Mouse (Mus musculus) C2C12 (cell line): Measurements from ENCODE around the gene Ppp1r1b. TPM values are rescaled to one million over a fixed set of nuclear protein-coding genes. Genes with fewer than 3 reads are reported as not detected.

ENCODE experiments used
- H3K27me3 ChIP-seq: one replicate; pipeline ENCODE4 v1.6.1; 2011; ENCODE audit not compliant: control insufficient read depth, insufficient read depth, insufficient read length
- H3K36me3 ChIP-seq: one replicate; pipeline ENCODE4 v1.6.1; 2011; ENCODE audit not compliant: control insufficient read depth, insufficient read depth
- H3K4me3 ChIP-seq: one replicate; pipeline ENCODE4 v1.5.1; 2011; ENCODE audit warnings: mild to moderate bottlenecking, control low read depth; ENCODE audit not compliant: poor library complexity, insufficient read depth, severe bottlenecking
- H3K79me2 ChIP-seq: one replicate; pipeline ENCODE4 v1.6.1; 2011; ENCODE audit not compliant: control insufficient read depth, insufficient read depth
- H3K79me3 ChIP-seq: one replicate; pipeline ENCODE4 v1.6.1; 2011; ENCODE audit warnings: low read depth, control low read depth
- H3ac ChIP-seq: one replicate; pipeline ENCODE3; 2011; ENCODE audit warnings: low read depth; ENCODE audit not compliant: control insufficient read depth, insufficient read length
- CTCF ChIP-seq: IDR thresholded peaks from one replicate; pipeline ENCODE4 v1.5.1; 2011; ENCODE audit not compliant: control insufficient read depth, insufficient read depth, insufficient read length
- FOSL1 ChIP-seq: IDR thresholded peaks from one replicate; pipeline ENCODE4 v1.8.0; 2011; ENCODE audit warnings: mild to moderate bottlenecking, low read length; ENCODE audit not compliant: poor library complexity, insufficient read depth, severe bottlenecking
- polyA plus RNA-seq: library from polyadenylated mRNA; unstranded; fragments of >200 nt; fragmentation: generic; extraction: Trizol; gene quantifications from one replicate; pipeline ENCODE4 v1.2.1, GENCODE M21; 2012; ENCODE audit warnings: missing spikeins

Ppp1r1b gene
- polyA plus RNA-seq, 1 experiment: 0.28 TPM

DNA sequence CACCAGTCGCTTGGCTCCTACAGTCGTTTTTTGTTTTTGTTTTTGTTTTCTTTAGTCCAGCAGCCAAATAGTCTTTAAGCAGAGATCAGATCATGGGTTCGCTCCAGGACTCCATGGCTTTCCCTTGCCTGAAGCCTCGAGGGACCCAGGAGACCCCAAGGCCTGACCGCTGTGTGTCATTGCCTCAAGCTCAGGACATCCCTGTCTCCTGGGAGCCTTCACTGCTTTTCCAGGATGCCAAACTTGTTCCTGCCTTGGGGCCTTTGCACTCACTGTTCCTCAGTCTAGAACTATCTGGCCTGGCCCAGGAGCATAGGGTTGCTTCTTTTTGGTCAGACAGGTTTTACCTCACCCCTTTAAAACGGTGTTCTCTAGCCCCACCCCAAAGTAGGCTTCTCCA lies 58.4 kb downstream of the Ppp1r1b start:
- H3ac ChIP-seq: no peak overlapping the region
- no peaks in the 10 kb centered on the region for H3K36me3 ChIP-seq
- H3K79me2 ChIP-seq: no peaks in the 10 kb centered on the region
- H3K4me3 ChIP-seq: no peak overlapping the region
- TF ChIP-seq FOSL1 (no peak), CTCF (no peak)
- H3K27me3 ChIP-seq: no peaks in the 10 kb centered on the region
- no peaks in the 10 kb centered on the region for H3K79me3 ChIP-seq

Other genes with a start within 250 kb of the Ppp1r1b start
- 2.0 TPM for gene Fbxl20, start 198.0 kb upstream of the Ppp1r1b start, polyA plus RNA-seq
- gene Med1, start 155.1 kb upstream of the Ppp1r1b start, polyA plus RNA-seq: 18.0 TPM
- gene Cdk12, start 145.3 kb upstream of the Ppp1r1b start, polyA plus RNA-seq: 8.7 TPM
- gene Neurod2, start 18.8 kb upstream of the Ppp1r1b start, polyA plus RNA-seq: not detected
- 28.3 TPM for gene Stard3, start 10.0 kb downstream of the Ppp1r1b start, polyA plus RNA-seq
- 0.13 TPM for gene Tcap, start 35.4 kb downstream of the Ppp1r1b start, polyA plus RNA-seq
- gene Pnmt, start 38.0 kb downstream of the Ppp1r1b start, polyA plus RNA-seq: 0.04 TPM
- gene Pgap3, start 52.1 kb downstream of the Ppp1r1b start, polyA plus RNA-seq: 6.3 TPM
- gene Erbb2, start 64.1 kb downstream of the Ppp1r1b start, polyA plus RNA-seq: 15.4 TPM
- gene Mien1, start 90.6 kb downstream of the Ppp1r1b start, polyA plus RNA-seq: 73.7 TPM
- not detected for gene Grb7, start 98.0 kb downstream of the Ppp1r1b start, polyA plus RNA-seq
- not detected for gene Ikzf3, start 197.6 kb downstream of the Ppp1r1b start, polyA plus RNA-seq
- not detected for gene Zpbp2, start 202.7 kb downstream of the Ppp1r1b start, polyA plus RNA-seq
- 25.0 TPM for gene Ormdl3, start 239.0 kb downstream of the Ppp1r1b start, polyA plus RNA-seq
- gene Lrrc3c, start 249.9 kb downstream of the Ppp1r1b start, polyA plus RNA-seq: not detected